Mouse (Mus musculus): ENCODE results near the gene Otud7b.
"Not testable (repeated sequence)": the region's sequence is repeated elsewhere in the genome, so short reads cannot be mapped to it uniquely, and the experiment has no call there.

The Otud7b gene

GRCm38 (mm10) chr3:96147950-96148349 is 43.6 kb downstream of the Otud7b start:
- DNase-seq (ENCODE audit: low read depth) = peak; percentile 56

- DNase-seq (ENCODE audit: low read depth) = no peak
Measured at GRCm38 (mm10) chr3:96151836-96152235, 47.5 kb downstream of the Otud7b start.

- no peak for DNase-seq (ENCODE audit: low read depth)
Measured at GRCm38 (mm10) chr3:96152611-96153010, 48.3 kb downstream of the Otud7b start.

- no peak for DNase-seq (ENCODE audit: low read depth)
Measured at GRCm38 (mm10) chr3:96155501-96155900, 51.2 kb downstream of the Otud7b start.

- no peak for DNase-seq (ENCODE audit: low read depth)
Measured at GRCm38 (mm10) chr3:96159820-96160219, 55.5 kb downstream of the Otud7b start.

- DNase-seq (ENCODE audit: low read depth) = peak; percentile 34
Measured at GRCm38 (mm10) chr3:96160222-96160802, 56.0 kb downstream of the Otud7b start.

- no peak for DNase-seq (ENCODE audit: low read depth)
Measured at GRCm38 (mm10) chr3:96160803-96161516, 56.6 kb downstream of the Otud7b start.

GRCm38 (mm10) chr3:96161869-96162840 is 57.8 kb downstream of the Otud7b start, which contains the start of gene Mtmr11:
Gene Mtmr11, plus strand, starts transcription at chr3:96162004.
- no peak for DNase-seq (ENCODE audit: low read depth)

GRCm38 (mm10) chr3:96163040-96163439 is 58.7 kb downstream of the Otud7b start:
- DNase-seq (ENCODE audit: low read depth) = no peak

GRCm38 (mm10) chr3:96168466-96169158 is 64.3 kb downstream of the Otud7b start:
- no peak for DNase-seq (ENCODE audit: low read depth)

- DNase-seq (ENCODE audit: low read depth) = no peak
Measured at GRCm38 (mm10) chr3:96170276-96170675, 65.9 kb downstream of the Otud7b start.

- DNase-seq (ENCODE audit: low read depth) = no peak
Measured at GRCm38 (mm10) chr3:96170976-96171545, 66.7 kb downstream of the Otud7b start.

GRCm38 (mm10) chr3:96171583-96172196 is 67.4 kb downstream of the Otud7b start:
- no peak for DNase-seq (ENCODE audit: low read depth)

- peak; percentile 73 for DNase-seq (ENCODE audit: low read depth)
Measured at GRCm38 (mm10) chr3:96172197-96173178, 68.2 kb downstream of the Otud7b start, which contains the start of gene Sf3b4. Gene Sf3b4, plus strand, starts transcription at chr3:96172332.

- no peak for DNase-seq (ENCODE audit: low read depth)
Measured at GRCm38 (mm10) chr3:96173185-96173584, 68.9 kb downstream of the Otud7b start.

GRCm38 (mm10) chr3:96174042-96174441 is 69.7 kb downstream of the Otud7b start:
- not testable (repeated sequence) for DNase-seq (ENCODE audit: low read depth)

GRCm38 (mm10) chr3:96175251-96175650 is 70.9 kb downstream of the Otud7b start:
- DNase-seq (ENCODE audit: low read depth) = no peak

GRCm38 (mm10) chr3:96178427-96178826 is 74.1 kb downstream of the Otud7b start:
- no peak for DNase-seq (ENCODE audit: low read depth)

- DNase-seq (ENCODE audit: low read depth) = no peak
Measured at GRCm38 (mm10) chr3:96178902-96179301, 74.6 kb downstream of the Otud7b start.

GRCm38 (mm10) chr3:96179531-96179930 is 75.2 kb downstream of the Otud7b start:
- no peak for DNase-seq (ENCODE audit: low read depth)

Data from c-Kit-positive CD71-negative TER-119-negative erythroid progenitor cells, embryonic 14.5 days (primary cell).